Mouse (Mus musculus): ENCODE data around the gene Rpap2. TPM values are rescaled to one million over a fixed set of nuclear protein-coding genes. Genes with fewer than 3 reads are reported as not detected.
A peak's percentile ranks its signal among the peaks of the same experiment; 100 is the strongest.

Rpap2 gene
- polyA plus RNA-seq, 1 experiment from 2014 or later, result 14.8 TPM

GRCm38 (mm10) chr5:107687161-107687560 is 90.0 kb downstream of the Rpap2 start:
- WGBS, result 89% methylated on average over 5 of the region's 5 CpGs
- H3K27me3 ChIP-seq (ENCODE audit: control insufficient read depth, insufficient read depth, low read length), result 0 out of 2 replicates have a peak, but pooled peaks cover 5% of the 10 kb centered on the region
- ATAC-seq (ENCODE audit: insufficient number of reproducible peaks, insufficient read depth, low FRiP score, low read depth), result no peak

GRCm38 (mm10) chr5:107687592-107688498 is 90.7 kb downstream of the Rpap2 start:
- Histone ChIP-seq H3K4me3 (ENCODE audit: control insufficient read depth in 1 of 2, insufficient read depth in 1 of 2, low read depth in 1 of 2, low read length in 2 of 2) (peak overlapping the region; percentile 40 to 64), H3K27me3 (ENCODE audit: control insufficient read depth, insufficient read depth, low read length) (0 out of 2 replicates have a peak, but pooled peaks cover 5% of the 10 kb centered on the region), H3K9me3 (ENCODE audit: control insufficient read depth, low read length) (no peaks in the 10 kb centered on the region), H3K36me3 (ENCODE audit: control insufficient read depth, insufficient read depth, low read length) (no peaks in the 10 kb centered on the region), H3K4me2 (ENCODE audit: low read length) (peak overlapping the region; percentile 77), H3K27ac (replicated peaks in 1 of 2; ENCODE audit: control insufficient read depth in 1 of 2, insufficient read depth in 1 of 2, low read depth in 2 of 2, low read length in 2 of 2) (no peak overlapping the region), H3K9ac (ENCODE audit: low read length) (peak overlapping the region; percentile 59), H3K4me1 (ENCODE audit: control insufficient read depth in 2 of 2, insufficient read depth in 2 of 2, low read length in 2 of 2) (peaks cover 3 to 6% of the 10 kb centered on the region in 2 experiments; a peak in 2 of 4 replicates)
- ATAC-seq (ENCODE audit: insufficient number of reproducible peaks, insufficient read depth, low FRiP score, low read depth), result peak; percentile 76
- WGBS, result 16% methylated on average over 46 of the region's 46 CpGs

More at GRCm38 (mm10) chr5:107687161-107687560, 90.0 kb downstream of the Rpap2 start:
- Histone ChIP-seq H3K9ac (ENCODE audit: low read length) (no peak overlapping the region), H3K9me3 (ENCODE audit: control insufficient read depth, low read length) (no peaks in the 10 kb centered on the region), H3K27ac (replicated peaks in 1 of 2; ENCODE audit: control insufficient read depth in 1 of 2, insufficient read depth in 1 of 2, low read depth in 2 of 2, low read length in 2 of 2) (no peak overlapping the region), H3K4me2 (ENCODE audit: low read length) (no peak overlapping the region), H3K36me3 (ENCODE audit: control insufficient read depth, insufficient read depth, low read length) (no peaks in the 10 kb centered on the region), H3K4me1 (ENCODE audit: control insufficient read depth in 2 of 2, insufficient read depth in 2 of 2, low read length in 2 of 2) (peaks cover 3 to 6% of the 10 kb centered on the region in 2 experiments; a peak in 2 of 4 replicates), H3K4me3 (ENCODE audit: control insufficient read depth in 1 of 2, insufficient read depth in 1 of 2, low read depth in 1 of 2, low read length in 2 of 2) (no peak overlapping the region)

GRCm38 (mm10) chr5:107688499-107688866 is 91.3 kb downstream of the Rpap2 start:
- Histone ChIP-seq H3K9me3 (ENCODE audit: control insufficient read depth, low read length) (no peaks in the 10 kb centered on the region), H3K4me2 (ENCODE audit: low read length) (peak overlapping the region; percentile 77), H3K36me3 (ENCODE audit: control insufficient read depth, insufficient read depth, low read length) (no peaks in the 10 kb centered on the region), H3K27me3 (ENCODE audit: control insufficient read depth, insufficient read depth, low read length) (0 out of 2 replicates have a peak, but pooled peaks cover 5% of the 10 kb centered on the region), H3K4me1 (ENCODE audit: control insufficient read depth in 2 of 2, insufficient read depth in 2 of 2, low read length in 2 of 2) (peaks cover 3 to 6% of the 10 kb centered on the region in 2 experiments; a peak in 2 of 4 replicates), H3K27ac (replicated peaks in 1 of 2; ENCODE audit: control insufficient read depth in 1 of 2, insufficient read depth in 1 of 2, low read depth in 2 of 2, low read length in 2 of 2) (no peak overlapping the region), H3K9ac (ENCODE audit: low read length) (peak overlapping the region; percentile 59), H3K4me3 (ENCODE audit: control insufficient read depth in 1 of 2, insufficient read depth in 1 of 2, low read depth in 1 of 2, low read length in 2 of 2) (peak overlapping the region; percentile 40 to 64)
- no peak for ATAC-seq (ENCODE audit: insufficient number of reproducible peaks, insufficient read depth, low FRiP score, low read depth)
- WGBS, result 21% methylated on average over 9 of the region's 9 CpGs

GRCm38 (mm10) chr5:107695019-107695418 is 97.8 kb downstream of the Rpap2 start:
- Histone ChIP-seq H3K36me3 (ENCODE audit: control insufficient read depth, insufficient read depth, low read length) (no peaks in the 10 kb centered on the region), H3K27ac (replicated peaks in 1 of 2; ENCODE audit: control insufficient read depth in 1 of 2, insufficient read depth in 1 of 2, low read depth in 2 of 2, low read length in 2 of 2) (no peak overlapping the region), H3K4me2 (ENCODE audit: low read length) (no peak overlapping the region), H3K9ac (ENCODE audit: low read length) (no peak overlapping the region), H3K9me3 (ENCODE audit: control insufficient read depth, low read length) (0 out of 2 replicates have a peak, but pooled peaks cover 3% of the 10 kb centered on the region), H3K27me3 (ENCODE audit: control insufficient read depth, insufficient read depth, low read length) (no peaks in the 10 kb centered on the region), H3K4me3 (ENCODE audit: control insufficient read depth in 1 of 2, insufficient read depth in 1 of 2, low read depth in 1 of 2, low read length in 2 of 2) (no peak overlapping the region), H3K4me1 (ENCODE audit: control insufficient read depth in 2 of 2, insufficient read depth in 2 of 2, low read length in 2 of 2) (no peaks in the 10 kb centered on the region)
- WGBS, result 84% methylated on average over 3 of the region's 3 CpGs
- ATAC-seq (ENCODE audit: insufficient number of reproducible peaks, insufficient read depth, low FRiP score, low read depth), result no peak

GRCm38 (mm10) chr5:107698888-107699287 is 101.7 kb downstream of the Rpap2 start:
- no peak overlapping the region for H3K9ac ChIP-seq (ENCODE audit: low read length)
- no peak for ATAC-seq (ENCODE audit: insufficient number of reproducible peaks, insufficient read depth, low FRiP score, low read depth)
- H3K27ac ChIP-seq (replicated peaks in 1 of 2; ENCODE audit: control insufficient read depth in 1 of 2, insufficient read depth in 1 of 2, low read depth in 2 of 2, low read length in 2 of 2), result no peak overlapping the region
- H3K4me1 ChIP-seq (ENCODE audit: control insufficient read depth in 2 of 2, insufficient read depth in 2 of 2, low read length in 2 of 2), result peaks cover 0 to 4% of the 10 kb centered on the region in 2 experiments; a peak in 1 of 4 replicates
- no peak overlapping the region for H3K4me2 ChIP-seq (ENCODE audit: low read length)
- H3K36me3 ChIP-seq (ENCODE audit: control insufficient read depth, insufficient read depth, low read length), result no peaks in the 10 kb centered on the region
- 0 out of 2 replicates have a peak, but pooled peaks cover 3% of the 10 kb centered on the region for H3K9me3 ChIP-seq (ENCODE audit: control insufficient read depth, low read length)
- no peaks in the 10 kb centered on the region for H3K27me3 ChIP-seq (ENCODE audit: control insufficient read depth, insufficient read depth, low read length)
- H3K4me3 ChIP-seq (ENCODE audit: control insufficient read depth in 1 of 2, insufficient read depth in 1 of 2, low read depth in 1 of 2, low read length in 2 of 2), result no peak overlapping the region
- WGBS, result 65% methylated on average over 8 of the region's 8 CpGs

GRCm38 (mm10) chr5:107700873-107701272 is 103.7 kb downstream of the Rpap2 start:
- no peak overlapping the region for H3K4me3 ChIP-seq (ENCODE audit: control insufficient read depth in 1 of 2, insufficient read depth in 1 of 2, low read depth in 1 of 2, low read length in 2 of 2)
- no peak overlapping the region for H3K9ac ChIP-seq (ENCODE audit: low read length)
- WGBS, result 44% methylated on average over 10 of the region's 10 CpGs
- ATAC-seq (ENCODE audit: insufficient number of reproducible peaks, insufficient read depth, low FRiP score, low read depth), result no peak
- H3K27ac ChIP-seq (replicated peaks in 1 of 2; ENCODE audit: control insufficient read depth in 1 of 2, insufficient read depth in 1 of 2, low read depth in 2 of 2, low read length in 2 of 2), result no peak overlapping the region
- H3K4me2 ChIP-seq (ENCODE audit: low read length), result peak overlapping the region; percentile 34
- no peaks in the 10 kb centered on the region for H3K27me3 ChIP-seq (ENCODE audit: control insufficient read depth, insufficient read depth, low read length)
- H3K9me3 ChIP-seq (ENCODE audit: control insufficient read depth, low read length), result 0 out of 2 replicates have a peak, but pooled peaks cover 3% of the 10 kb centered on the region
- peaks cover 0 to 4% of the 10 kb centered on the region in 2 experiments; a peak in 1 of 4 replicates for H3K4me1 ChIP-seq (ENCODE audit: control insufficient read depth in 2 of 2, insufficient read depth in 2 of 2, low read length in 2 of 2)
- no peaks in the 10 kb centered on the region for H3K36me3 ChIP-seq (ENCODE audit: control insufficient read depth, insufficient read depth, low read length)

- no peaks in the 10 kb centered on the region for H3K36me3 ChIP-seq (ENCODE audit: control insufficient read depth, insufficient read depth, low read length)
- H3K4me3 ChIP-seq (ENCODE audit: control insufficient read depth in 1 of 2, insufficient read depth in 1 of 2, low read depth in 1 of 2, low read length in 2 of 2), result no peak overlapping the region
- H3K9me3 ChIP-seq (ENCODE audit: control insufficient read depth, low read length), result 0 out of 2 replicates have a peak, but pooled peaks cover 3% of the 10 kb centered on the region
- H3K27me3 ChIP-seq (ENCODE audit: control insufficient read depth, insufficient read depth, low read length), result no peaks in the 10 kb centered on the region
- H3K9ac ChIP-seq (ENCODE audit: low read length), result no peak overlapping the region
- H3K27ac ChIP-seq (replicated peaks in 1 of 2; ENCODE audit: control insufficient read depth in 1 of 2, insufficient read depth in 1 of 2, low read depth in 2 of 2, low read length in 2 of 2), result no peak overlapping the region
- H3K4me2 ChIP-seq (ENCODE audit: low read length), result no peak overlapping the region
- 87% methylated on average over 9 of the region's 9 CpGs for WGBS
- peaks cover 0 to 4% of the 10 kb centered on the region in 2 experiments; a peak in 1 of 4 replicates for H3K4me1 ChIP-seq (ENCODE audit: control insufficient read depth in 2 of 2, insufficient read depth in 2 of 2, low read length in 2 of 2)
- ATAC-seq (ENCODE audit: insufficient number of reproducible peaks, insufficient read depth, low FRiP score, low read depth), result no peak
Measured at GRCm38 (mm10) chr5:107701658-107702057, 104.5 kb downstream of the Rpap2 start.

All from heart, embryonic 14.5 days (tissue).